Mouse (Mus musculus) ES-E14 (cell line): Measurements from ENCODE around the gene Ywhag.

Source experiments
- CHD2 ChIP-seq: IDR thresholded peaks from 2 replicates; pipeline ENCODE4 v1.6.1; 2014; ENCODE audit warnings: mild to moderate bottlenecking, low read depth, low read length, inconsistent platforms
- ZNF384 ChIP-seq: IDR thresholded peaks from 2 replicates; pipeline ENCODE4 v1.6.1; 2012; ENCODE audit warnings: low read depth, low read length, inconsistent platforms

DNA sequence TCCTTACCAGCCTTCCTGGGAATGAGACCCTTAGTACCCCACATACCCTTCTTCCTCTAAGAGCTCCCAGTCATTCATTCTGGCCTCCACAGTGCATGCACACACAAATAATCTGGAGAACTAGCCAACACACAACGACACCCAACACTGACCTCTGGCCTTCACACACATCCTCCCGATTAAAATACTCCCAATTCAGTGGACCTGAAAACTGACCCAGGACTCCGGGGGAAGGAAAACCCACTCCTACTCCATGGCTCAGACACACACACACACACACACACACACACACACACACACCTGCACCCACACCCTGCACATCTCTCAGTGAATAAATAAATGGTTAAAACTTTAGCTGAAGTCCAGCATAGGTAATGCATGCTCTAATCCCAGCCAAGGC is 14.5 kb downstream of the Ywhag start:
- TF ChIP-seq ZNF384 (no peak), CHD2 (no peak)
